Mouse (Mus musculus): ENCODE data around the gene Calcoco1.

GRCm38 (mm10) chr15:102755053-102755452 is 33.1 kb upstream of the Calcoco1 start:
- TF ChIP-seq CHD2 (IDR thresholded peaks at IDR 0.05; ENCODE audit: low read depth, low read length), result no peak
- TF ChIP-seq MAFK (IDR thresholded peaks at IDR 0.05; ENCODE audit: insufficient read depth, low read depth, low read length), result no peak
- TF ChIP-seq ZC3H11A (IDR thresholded peaks at IDR 0.05; ENCODE audit: borderline replicate concordance, low read depth, low read length), result no peak
